Mouse (Mus musculus) liver, postnatal 0 days (tissue): ENCODE measurements around the gene Cyp11a1. TPM values are rescaled to one million over a fixed set of nuclear protein-coding genes. Genes with fewer than 3 reads are reported as not detected.

Experiments
- ATAC-seq: fragments of 200-750 bp; cut with Nextera tagmentation; 2 replicates; pipeline ENCODE4 v1.8.0; 2017; ENCODE audit warnings: mild to moderate bottlenecking, moderate library complexity
- DNase-seq: peaks from one replicate; pipeline ENCODE4 v3.0.0-alpha.2; 2016
- H3K27ac ChIP-seq: fragments of 300-500 bp; sonication (generic); 2 replicates; pipeline ENCODE4 v1.5.1; 2014; ENCODE audit warnings: antibody characterized with exemption, moderate library complexity, mild to moderate bottlenecking, low read depth
- H3K27me3 ChIP-seq: fragments of 300-500 bp; sonication (generic); 2 replicates; pipeline ENCODE4 v1.6.1; 2014; ENCODE audit warnings: low read length, control low read depth, mixed read lengths; ENCODE audit not compliant: insufficient read depth
- H3K36me3 ChIP-seq: fragments of 300-500 bp; sonication (generic); replicated peaks from 2 replicates; pipeline ENCODE4 v1.6.1; 2014; ENCODE audit warnings: mild to moderate bottlenecking, control low read depth, low read length, moderate library complexity, mixed read lengths; ENCODE audit not compliant: insufficient read depth
- H3K4me1 ChIP-seq: fragments of 300-500 bp; sonication (generic); 2 replicates; pipeline ENCODE4 v1.6.1; 2014; ENCODE audit warnings: antibody characterized with exemption, mild to moderate bottlenecking, control low read depth; ENCODE audit not compliant: insufficient read depth
- H3K4me2 ChIP-seq: fragments of 300-500 bp; sonication (generic); 2 replicates; pipeline ENCODE4 v1.6.1; 2014; ENCODE audit warnings: low read depth, mild to moderate bottlenecking, low read length, moderate library complexity, mixed read lengths
- H3K4me3 ChIP-seq: fragments of 300-500 bp; sonication (generic); 2 replicates; pipeline ENCODE4 v1.5.1; 2014; ENCODE audit warnings: low read depth, low read length
- H3K9ac ChIP-seq: fragments of 300-500 bp; sonication (generic); replicated peaks from 2 replicates; pipeline ENCODE4 v1.6.1; 2014; ENCODE audit warnings: mild to moderate bottlenecking, moderate library complexity
- H3K9me3 ChIP-seq: fragments of 300-500 bp; sonication (generic); 2 replicates; pipeline ENCODE4 v1.6.1; 2016; ENCODE audit warnings: mild to moderate bottlenecking, control low read depth, low read length, mixed read lengths
- CTCF ChIP-seq: sonication (generic); IDR thresholded peaks from 2 replicates; pipeline ENCODE4 v1.5.1; 2016; ENCODE audit warnings: antibody characterized with exemption, low read depth
- EP300 ChIP-seq: IDR thresholded peaks from 2 replicates; pipeline ENCODE4 v1.6.1; 2016; ENCODE audit warnings: antibody characterized with exemption, low read depth, mild to moderate bottlenecking
- WGBS: fragments of 180-500 bp; shearing (Covaris S2); extraction: QIAGEN DNeasy Blood & Tissue Kit; methylation state at CpG from one replicate; pipeline ENCODE4 v1.1.7; 2014; ENCODE audit not compliant: insufficient replicate concordance; 5-methylcytosine and 5-hydroxymethylcytosine counted together
- polyA plus RNA-seq: library from polyadenylated mRNA; unstranded; fragments of >200 nt; fragmentation: Nextera tagmentation; extraction: Ambion mirVana; gene quantifications from 2 replicates; pipeline ENCODE4 v1.2.1, GENCODE M21; 2015

The Cyp11a1 gene
- polyA plus RNA-seq, 1 experiment from 2014 or later: 0.51 TPM

DNA sequence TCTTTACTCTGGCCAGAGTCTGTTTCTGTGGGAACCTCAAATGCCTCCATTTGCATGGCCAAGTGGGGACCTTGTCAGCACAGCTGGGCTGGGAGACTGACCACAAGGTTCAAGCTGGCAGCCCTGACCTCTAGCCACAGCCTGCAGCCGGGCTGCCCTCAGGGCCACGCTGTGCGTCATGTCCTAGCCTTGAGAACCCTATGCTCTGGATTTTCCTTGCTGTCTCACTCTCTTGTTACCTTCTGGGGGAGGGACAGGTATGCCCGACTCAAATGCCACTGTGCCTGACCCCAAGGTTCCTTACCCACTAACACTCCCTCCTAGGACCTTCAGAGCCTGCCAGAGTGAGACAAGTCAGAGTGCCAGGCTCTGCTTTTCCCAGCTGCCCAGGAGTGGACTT, 30.8 kb downstream of the Cyp11a1 start:
- Histone ChIP-seq H3K4me2 (no peak overlapping the region), H3K4me3 (no peak overlapping the region), H3K9ac (no peak overlapping the region), H3K27ac (no peak overlapping the region), H3K4me1 (no peaks in the 10 kb centered on the region), H3K36me3 (no peaks in the 10 kb centered on the region), H3K9me3 (no peaks in the 10 kb centered on the region), H3K27me3 (peaks cover 22% of the 10 kb centered on the region)
- WGBS: 55% methylated on average over 4 of the region's 4 CpGs
- TF ChIP-seq CTCF (no peak), EP300 (no peak)
- no peak for ATAC-seq
- DNase-seq: no peak

DNA sequence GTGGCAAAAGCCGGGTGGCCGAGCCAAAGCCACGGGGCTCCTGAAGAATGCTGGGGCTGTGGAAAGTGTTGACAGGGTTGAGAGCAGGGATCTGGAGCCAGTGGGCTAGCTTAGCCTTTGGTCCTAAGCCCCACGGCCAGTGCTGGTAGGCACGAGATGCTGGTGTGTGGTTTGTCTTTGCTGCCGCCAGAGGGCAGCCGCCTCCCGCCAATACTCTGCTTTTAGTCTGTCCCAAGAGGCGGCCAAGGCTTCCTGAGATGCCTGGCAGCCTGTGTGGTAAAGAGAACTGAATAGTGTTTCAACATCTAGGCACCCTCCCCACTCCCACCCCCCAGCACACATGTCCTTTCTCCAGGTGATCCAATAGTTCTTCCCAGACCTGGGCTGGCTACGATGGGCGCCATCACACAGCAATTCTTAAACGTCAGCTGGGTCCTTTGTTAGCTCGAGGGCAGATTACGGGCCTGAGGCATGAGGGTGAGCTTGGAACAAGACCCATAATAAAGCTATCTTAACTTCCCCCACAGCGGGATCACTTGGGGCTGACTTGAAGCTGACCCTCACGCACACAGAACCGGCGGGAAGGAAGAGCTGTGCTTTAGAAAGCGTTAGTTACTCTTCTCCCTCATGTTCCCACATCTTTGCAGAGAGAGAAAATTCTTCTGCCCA, 32.4 kb downstream of the Cyp11a1 start:
- TF ChIP-seq CTCF (peak; percentile 90), EP300 (no peak)
- H3K9ac ChIP-seq: no peak overlapping the region
- WGBS: 36% methylated on average over 19 of the region's 19 CpGs
- H3K4me2 ChIP-seq: no peak overlapping the region
- DNase-seq: peak; percentile 71
- H3K4me3 ChIP-seq: no peak overlapping the region
- H3K9me3 ChIP-seq: no peaks in the 10 kb centered on the region
- peak; percentile 41; the same call in 1 of the 2 replicates for ATAC-seq
- H3K27ac ChIP-seq: no peak overlapping the region
- no peaks in the 10 kb centered on the region for H3K4me1 ChIP-seq
- H3K27me3 ChIP-seq: peaks cover 22% of the 10 kb centered on the region
- no peaks in the 10 kb centered on the region for H3K36me3 ChIP-seq

DNA sequence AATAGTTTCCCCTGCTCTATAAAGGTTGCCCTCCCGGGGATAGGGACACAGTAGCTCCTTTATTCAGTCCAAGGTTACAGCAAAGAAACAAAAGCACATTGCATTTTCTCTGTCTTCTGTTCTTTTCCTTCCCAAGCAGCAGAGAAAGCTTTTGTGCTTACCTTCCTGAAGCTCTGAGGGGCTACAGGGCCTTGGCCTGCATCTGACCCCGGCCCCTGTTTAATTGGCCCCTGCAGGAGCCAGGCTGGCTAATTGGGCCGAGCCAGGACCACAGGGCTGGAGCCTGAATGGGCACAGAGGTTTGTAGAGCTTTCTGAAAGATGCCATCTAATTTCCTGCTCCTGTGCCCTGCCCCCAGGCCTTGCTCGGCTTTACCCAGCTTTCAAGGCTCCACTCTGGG, 34.8 kb downstream of the Cyp11a1 start:
- no peak overlapping the region for H3K9ac ChIP-seq
- ATAC-seq (no peak), DNase-seq (no peak)
- H3K4me1 ChIP-seq: no peaks in the 10 kb centered on the region
- no peak overlapping the region for H3K4me3 ChIP-seq
- WGBS: 47% methylated on average over 4 of the region's 4 CpGs
- H3K4me2 ChIP-seq: no peak overlapping the region
- no peaks in the 10 kb centered on the region for H3K9me3 ChIP-seq
- H3K27me3 ChIP-seq: peaks cover 22% of the 10 kb centered on the region
- H3K27ac ChIP-seq: no peak overlapping the region
- TF ChIP-seq CTCF: no peak
- no peak for TF ChIP-seq EP300
- H3K36me3 ChIP-seq: no peaks in the 10 kb centered on the region

DNA sequence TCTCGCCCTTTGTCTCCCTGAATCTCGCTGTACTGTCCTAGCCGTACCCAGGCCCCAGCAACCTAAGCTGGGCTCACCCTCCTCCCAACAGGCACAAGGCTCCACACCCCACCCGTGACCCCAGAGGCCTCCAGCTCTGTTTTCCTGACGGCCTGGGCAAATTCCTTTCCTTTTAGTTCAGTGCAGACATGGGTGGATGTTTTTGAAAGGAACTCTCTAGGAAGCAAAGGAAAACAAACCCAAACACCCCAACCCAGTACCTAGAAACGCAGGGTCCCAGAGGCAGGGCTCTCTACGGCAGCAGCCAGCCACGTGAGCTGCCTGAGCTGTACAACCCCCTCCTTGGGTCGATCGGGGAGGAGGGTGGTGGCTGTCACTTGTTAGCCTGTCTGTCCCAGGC, 36.2 kb downstream of the Cyp11a1 start:
- Histone ChIP-seq H3K27ac (no peak overlapping the region), H3K27me3 (peaks cover 14% of the 10 kb centered on the region), H3K4me3 (no peak overlapping the region), H3K9me3 (no peaks in the 10 kb centered on the region), H3K36me3 (no peaks in the 10 kb centered on the region), H3K4me2 (no peak overlapping the region), H3K9ac (no peak overlapping the region), H3K4me1 (no peaks in the 10 kb centered on the region)
- DNase-seq (no peak), ATAC-seq (no peak)
- 49% methylated on average over 10 of the region's 10 CpGs for WGBS
- TF ChIP-seq CTCF: no peak
- no peak for TF ChIP-seq EP300

DNA sequence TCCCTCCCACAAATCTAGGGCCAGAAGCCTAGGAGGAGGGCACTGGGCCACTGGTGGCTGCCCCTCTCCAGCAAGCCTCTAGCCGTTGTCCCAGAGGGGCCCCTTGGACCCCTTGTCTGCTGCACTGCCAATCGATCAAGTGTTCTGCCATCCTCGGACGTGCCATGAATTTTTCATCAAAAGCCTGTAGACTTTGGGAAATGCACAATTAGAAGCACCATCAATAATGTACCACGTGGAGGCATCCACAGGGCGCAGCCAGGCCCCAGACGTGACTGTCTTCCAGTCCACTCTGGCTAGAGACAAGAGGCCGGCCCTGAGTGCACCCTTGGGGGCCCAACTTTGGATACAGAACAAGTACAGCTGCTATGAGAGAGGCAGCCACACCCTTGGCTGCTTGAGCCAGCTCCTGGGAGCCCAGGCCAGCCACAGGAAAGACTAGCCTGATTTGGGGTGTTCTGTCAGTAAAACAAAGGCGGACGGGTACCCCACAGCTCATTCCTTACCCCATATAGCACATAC, 37.3 kb downstream of the Cyp11a1 start:
- Histone ChIP-seq H3K27ac (no peak overlapping the region), H3K9me3 (no peaks in the 10 kb centered on the region), H3K27me3 (peaks cover 4% of the 10 kb centered on the region; the same call in 1 of the 2 replicates), H3K4me3 (no peak overlapping the region), H3K36me3 (no peaks in the 10 kb centered on the region), H3K4me1 (no peaks in the 10 kb centered on the region), H3K9ac (no peak overlapping the region), H3K4me2 (no peak overlapping the region)
- WGBS: 75% methylated on average over 10 of the region's 10 CpGs
- TF ChIP-seq CTCF (no peak), EP300 (no peak)
- DNase-seq: no peak
- no peak for ATAC-seq

DNA sequence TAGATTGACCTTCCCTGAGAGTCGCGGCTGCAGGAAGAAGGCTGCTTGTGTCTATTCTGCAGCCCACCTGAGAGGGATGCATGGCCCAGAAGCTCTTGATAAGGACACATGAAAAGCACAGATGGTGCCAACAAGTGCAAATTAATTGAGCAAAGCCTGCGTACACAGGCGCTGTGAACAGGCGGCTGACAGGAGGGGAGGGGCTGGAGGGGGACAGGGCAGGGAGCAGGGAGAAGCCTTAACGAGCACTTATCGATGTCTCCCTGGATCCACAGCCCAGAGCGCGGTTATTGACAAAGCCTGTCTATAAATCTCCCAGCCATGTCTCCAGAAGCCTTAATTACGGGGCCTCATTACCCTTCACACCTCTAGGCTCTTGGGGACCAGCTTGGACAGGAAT, 38.6 kb downstream of the Cyp11a1 start:
- Histone ChIP-seq H3K27ac (no peak overlapping the region), H3K9me3 (no peaks in the 10 kb centered on the region), H3K4me2 (no peak overlapping the region), H3K4me1 (no peaks in the 10 kb centered on the region), H3K36me3 (no peaks in the 10 kb centered on the region), H3K9ac (no peak overlapping the region), H3K4me3 (no peak overlapping the region), H3K27me3 (no peaks in the 10 kb centered on the region)
- ATAC-seq: no peak
- DNase-seq: no peak
- TF ChIP-seq CTCF: no peak
- 53% methylated on average over 10 of the region's 10 CpGs for WGBS

DNA sequence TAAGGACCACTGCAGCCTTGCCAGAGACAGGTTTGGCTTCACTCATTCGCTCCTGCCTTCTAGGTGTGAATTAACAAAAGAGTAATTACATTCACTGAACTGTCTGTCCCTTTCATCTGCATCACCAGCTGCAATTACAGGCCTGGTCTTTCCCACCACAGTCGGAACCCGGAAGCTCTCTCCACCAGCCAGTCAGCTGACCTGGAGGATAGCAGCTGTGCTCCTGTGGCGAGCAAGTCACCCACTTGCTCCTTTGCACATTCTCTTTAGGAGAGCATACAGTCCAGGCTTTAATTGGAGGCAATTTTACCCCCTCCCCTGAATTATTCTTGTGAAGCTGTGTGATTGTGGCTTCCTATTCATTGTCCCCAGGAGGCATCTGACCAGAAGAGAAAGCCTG, 39.4 kb downstream of the Cyp11a1 start:
- TF ChIP-seq CTCF (no peak), EP300 (no peak)
- Histone ChIP-seq H3K36me3 (no peaks in the 10 kb centered on the region), H3K4me1 (no peaks in the 10 kb centered on the region), H3K4me3 (no peak overlapping the region), H3K27ac (no peak overlapping the region), H3K4me2 (no peak overlapping the region), H3K9me3 (no peaks in the 10 kb centered on the region), H3K27me3 (no peaks in the 10 kb centered on the region), H3K9ac (no peak overlapping the region)
- WGBS: 31% methylated on average over 4 of the region's 4 CpGs
- DNase-seq: no peak
- ATAC-seq: no peak
